Mouse (Mus musculus) erythroblast, embryonic 14.5 days (primary cell): ENCODE measurements at regions not wholly inside any gene's neighbourhood (a gene's known extent, or its start where the extent isn't known, plus 50 kb on each side); places are given as distances from the start of the nearest gene placed in this dataset.

Experiments
- GATA1 ChIP-seq: IDR thresholded peaks from 2 replicates; pipeline ENCODE4 v1.6.1; 2012; ENCODE audit warnings: low read length, inconsistent platforms, mixed read lengths
- TAL1 ChIP-seq: IDR thresholded peaks from 3 replicates; pipeline ENCODE4 v1.6.1; 2012; ENCODE audit warnings: low read length, inconsistent platforms, mixed read lengths

GRCm38 (mm10) chr1:79312153-79312552 lies 127.8 kb downstream of the Scg2 start:
- TF ChIP-seq TAL1, result no peak
- TF ChIP-seq GATA1, result no peak
